8 mouse cellular contexts compared by ENCODE assay signal in the genomic region with DNA sequence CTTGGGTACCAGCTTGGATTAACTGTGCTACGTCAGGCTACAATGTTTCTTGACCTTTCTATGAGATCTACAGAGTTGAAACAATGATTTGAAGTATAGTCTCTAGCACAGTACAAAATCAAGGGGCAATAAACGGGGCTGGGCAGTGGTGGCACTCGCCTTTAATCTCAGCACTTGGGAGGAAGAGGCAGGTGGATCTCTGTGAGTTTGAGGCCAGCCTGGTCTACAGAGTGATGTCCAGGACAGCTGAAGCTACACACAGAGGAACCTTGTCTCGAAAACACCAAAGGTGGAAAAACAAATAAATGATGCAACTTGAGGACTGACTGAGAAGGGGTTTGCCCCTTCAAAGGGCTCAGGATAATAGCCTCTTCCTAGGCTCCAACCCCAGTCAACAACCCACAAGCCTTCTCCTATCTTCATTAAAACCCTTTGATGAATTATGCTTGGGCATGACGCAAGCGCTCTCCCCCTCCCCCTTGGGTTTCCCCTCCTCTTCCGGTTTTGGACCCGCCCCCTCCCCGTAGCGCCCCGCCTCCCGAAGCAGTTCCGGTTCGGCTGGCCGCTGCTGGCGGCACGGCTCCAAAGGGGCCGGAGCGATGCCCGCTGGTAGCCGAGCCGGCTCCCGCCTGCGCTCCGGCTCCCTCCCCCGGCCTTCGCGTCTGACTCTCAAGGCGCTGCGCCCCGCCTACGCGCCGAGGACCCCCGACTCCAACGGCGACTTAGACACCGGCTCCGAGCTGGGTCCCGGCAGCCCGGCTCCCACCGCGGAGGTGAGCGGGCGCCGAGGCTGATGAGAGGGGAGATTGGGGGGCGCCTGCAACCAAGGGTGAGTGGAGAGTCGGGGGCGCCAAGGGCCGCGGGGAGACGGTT. TPM values are rescaled to one million over a fixed set of nuclear protein-coding genes. Genes with fewer than 3 reads are reported as not detected.
DNase-seq lines count a peak whose midpoint lies in the region; ATAC-seq and TF ChIP-seq lines count a peak whose summit lies in the region.

A gene (plus strand): TSS at position 524 of the 873 bp plus-strand sequence.

- DNase-seq in 416B (ENCODE audit: low read depth): peak; percentile 90
- DNase-seq in adrenal gland, postnatal 4 days (ENCODE audit: low spot score in 2 of 2): peak; percentile 70 to 79
- peak; percentile 87 to 89 for DNase-seq in heart, adult 18-20 months
- DNase-seq in kidney, adult 18-20 months: peak; percentile 86
- peak; percentile 89 for DNase-seq in limb, embryonic 11.5 days (ENCODE audit: low spot score)

- H3K9me3 ChIP-seq in embryonic facial prominence, embryonic 13.5 days: no peaks in the 10 kb centered on the region
- no peaks in the 10 kb centered on the region for H3K9me3 ChIP-seq in limb, embryonic 11.5 days (ENCODE audit: control insufficient read depth, low read length)
- H3K9me3 ChIP-seq in midbrain, embryonic 13.5 days: no peaks in the 10 kb centered on the region

- H3K4me1 ChIP-seq in embryonic facial prominence, embryonic 13.5 days: peaks cover 20% of the 10 kb centered on the region
- peaks cover 6% of the 10 kb centered on the region; the same call in 1 of the 2 replicates for H3K4me1 ChIP-seq in limb, embryonic 11.5 days (ENCODE audit: control insufficient read depth, insufficient read depth, low read length)
- H3K4me1 ChIP-seq in midbrain, embryonic 13.5 days (replicated peaks): peaks cover 19% of the 10 kb centered on the region
- H3K4me1 ChIP-seq in small intestine, adult 2 months (ENCODE audit: control insufficient read depth, insufficient read depth, insufficient read length, low read length): peaks cover 6% of the 10 kb centered on the region; the same call in 1 of the 2 replicates

- peak within 1 kb of the TSS; percentile 78 for H3K4me3 ChIP-seq in embryonic facial prominence, embryonic 13.5 days
- H3K4me3 ChIP-seq in limb, embryonic 11.5 days (ENCODE audit: low read depth, low read length): peak within 1 kb of the TSS; percentile 99
- H3K4me3 ChIP-seq in midbrain, embryonic 13.5 days (replicated peaks): peak within 1 kb of the TSS; percentile 90
- peak within 1 kb of the TSS; percentile 99 for H3K4me3 ChIP-seq in small intestine, adult 2 months (ENCODE audit: low read depth, low read length)

- TF ChIP-seq POLR2A in small intestine, adult 2 months (IDR thresholded peaks at IDR 0.05; ENCODE audit: low read depth, low read length): peak; percentile 86

- peak within 1 kb of the TSS; percentile 89 for H3K4me2 ChIP-seq in embryonic facial prominence, embryonic 13.5 days
- H3K4me2 ChIP-seq in limb, embryonic 11.5 days (ENCODE audit: low read depth, severe bottlenecking): peak within 1 kb of the TSS; percentile 81
- H3K4me2 ChIP-seq in midbrain, embryonic 13.5 days (replicated peaks): peak within 1 kb of the TSS; percentile 72

- peak within 1 kb of the TSS; percentile 85 for H3K9ac ChIP-seq in embryonic facial prominence, embryonic 13.5 days
- peak within 1 kb of the TSS; percentile 88 for H3K9ac ChIP-seq in limb, embryonic 11.5 days (ENCODE audit: low read length)
- H3K9ac ChIP-seq in midbrain, embryonic 13.5 days (replicated peaks): peak within 1 kb of the TSS; percentile 92

- 7% methylated on average over 52 of the region's 52 CpGs for WGBS in embryonic facial prominence, embryonic 13.5 days
- WGBS in limb, embryonic 11.5 days: 7% methylated on average over 52 of the region's 52 CpGs
- 7% methylated on average over 52 of the region's 52 CpGs for WGBS in midbrain, embryonic 13.5 days
- WGBS in small intestine, adult 2 months: 4% methylated on average over 52 of the region's 52 CpGs

- no peak for TF ChIP-seq CTCF in small intestine, adult 2 months (IDR thresholded peaks at IDR 0.05; ENCODE audit: extremely low read depth, insufficient read length, insufficient replicate concordance, low read depth, low read length)

- ATAC-seq in embryonic facial prominence, embryonic 13.5 days (ENCODE audit: insufficient number of reproducible peaks, insufficient read depth, low FRiP score, low TSS enrichment, low read depth): peak; percentile 74
- ATAC-seq in limb, embryonic 11.5 days (ENCODE audit: insufficient number of reproducible peaks, low FRiP score, low TSS enrichment, low read depth): peak; percentile 73; the same call in 1 of the 2 replicates
- peak; percentile 88 for ATAC-seq in midbrain, embryonic 13.5 days

- peak within 1 kb of the TSS; percentile 88 for H3K27ac ChIP-seq in embryonic facial prominence, embryonic 13.5 days
- H3K27ac ChIP-seq in limb, embryonic 11.5 days (replicated peaks; ENCODE audit: low read depth, low read length): peak within 1 kb of the TSS; percentile 38; the same call in 1 of the 2 replicates
- peak within 1 kb of the TSS; percentile 92 for H3K27ac ChIP-seq in midbrain, embryonic 13.5 days
- peak within 1 kb of the TSS; percentile 76 for H3K27ac ChIP-seq in small intestine, adult 2 months (ENCODE audit: insufficient read depth, low read depth, low read length)

- H3K36me3 ChIP-seq in embryonic facial prominence, embryonic 13.5 days: no peaks in the 10 kb centered on the region
- no peaks in the 10 kb centered on the region for H3K36me3 ChIP-seq in limb, embryonic 11.5 days (ENCODE audit: control insufficient read depth, insufficient read depth, low read length)
- H3K36me3 ChIP-seq in midbrain, embryonic 13.5 days: no peaks in the 10 kb centered on the region
- H3K36me3 ChIP-seq in small intestine, adult 2 months (ENCODE audit: control insufficient read depth, insufficient read depth, low read length): no peaks in the 10 kb centered on the region

- no peaks in the 10 kb centered on the region for H3K27me3 ChIP-seq in embryonic facial prominence, embryonic 13.5 days
- no peaks in the 10 kb centered on the region for H3K27me3 ChIP-seq in limb, embryonic 11.5 days (ENCODE audit: control insufficient read depth, insufficient read depth, low read length)
- H3K27me3 ChIP-seq in midbrain, embryonic 13.5 days: no peaks in the 10 kb centered on the region
- no peaks in the 10 kb centered on the region for H3K27me3 ChIP-seq in small intestine, adult 2 months (ENCODE audit: control insufficient read depth, insufficient read depth, low read length)

RNA-seq across cellular contexts. Expression of the gene that starts here (rescaled TPM):
- 10 to 100 TPM; 33.2 to 33.7 TPM for total RNA-seq in adrenal gland, postnatal 4 days (2021)
- 12.1 and 13.2 TPM in 2 replicates for polyA plus RNA-seq in embryonic facial prominence, embryonic 13.5 days (2015; fragmentation: Nextera tagmentation; extraction: Ambion mirVana)
- 10 to 100 TPM; 30.7 to 33.5 TPM for total RNA-seq in heart, adult 18-20 months (2021)
- 9.7 and 11.4 TPM in 2 replicates for polyA plus RNA-seq in limb, embryonic 11.5 days (2014; fragmentation: Nextera tagmentation; extraction: Ambion mirVana)
- 17.2 and 19.2 TPM in 2 replicates for polyA plus RNA-seq in midbrain, embryonic 13.5 days (2015; fragmentation: Nextera tagmentation; extraction: Ambion mirVana)
- polyA plus RNA-seq in small intestine, adult 2 months (2012; rRNA removed): 13.7 and 30.6 TPM in 2 replicates

Comparison
In these comparisons a context has a peak if more than half of its experiments do, and no peak if none do; other contexts are left out.
1. Peak in every context shown above with its lines: DNase-seq, ATAC-seq, H3K4me3 ChIP-seq and H3K27ac ChIP-seq.
2. H3K27ac ChIP-seq: peak in every context shown above with its lines; median percentile 92 in midbrain, embryonic 13.5 days; 88 in embryonic facial prominence, embryonic 13.5 days; 76 in small intestine, adult 2 months; 38 in limb, embryonic 11.5 days.